Mouse (Mus musculus): ENCODE measurements around the gene Pcsk4. TPM values are rescaled to one million over a fixed set of nuclear protein-coding genes. Genes with fewer than 3 reads are reported as not detected.

The Pcsk4 gene
- total and polyA plus RNA-seq, 2 experiments from 2014 or later: 7.5 to 14.6 TPM

GRCm38 (mm10) chr10:80311560-80311959 is 17.7 kb downstream of the Pcsk4 start:
- H3K9ac ChIP-seq (replicated peaks; ENCODE audit: low read length, poor library complexity, severe bottlenecking): no peak overlapping the region
- H3K4me2 ChIP-seq (ENCODE audit: low read depth, low read length, poor library complexity, severe bottlenecking): no peak overlapping the region
- 88% methylated on average over 16 of the region's 16 CpGs for WGBS
- peaks cover 87% of the 10 kb centered on the region for H3K36me3 ChIP-seq (ENCODE audit: insufficient read depth, low read length)
- no peak overlapping the region for H3K4me3 ChIP-seq (ENCODE audit: low read depth, low read length)
- no peaks in the 10 kb centered on the region for H3K9me3 ChIP-seq (ENCODE audit: low read length)
- DNase-seq (ENCODE audit: low spot score) (no peak), ATAC-seq (ENCODE audit: low FRiP score) (0 out of 2 replicates have a peak, but pooled peaks have one; percentile 1)
- no peaks in the 10 kb centered on the region for H3K27me3 ChIP-seq (ENCODE audit: insufficient read depth, low read length)
- no peaks in the 10 kb centered on the region for H3K4me1 ChIP-seq (ENCODE audit: insufficient read depth, low read length)
- H3K27ac ChIP-seq (ENCODE audit: low read depth, low read length): no peak overlapping the region
- no peak for TF ChIP-seq CTCF (IDR thresholded peaks at IDR 0.05)

DNA sequence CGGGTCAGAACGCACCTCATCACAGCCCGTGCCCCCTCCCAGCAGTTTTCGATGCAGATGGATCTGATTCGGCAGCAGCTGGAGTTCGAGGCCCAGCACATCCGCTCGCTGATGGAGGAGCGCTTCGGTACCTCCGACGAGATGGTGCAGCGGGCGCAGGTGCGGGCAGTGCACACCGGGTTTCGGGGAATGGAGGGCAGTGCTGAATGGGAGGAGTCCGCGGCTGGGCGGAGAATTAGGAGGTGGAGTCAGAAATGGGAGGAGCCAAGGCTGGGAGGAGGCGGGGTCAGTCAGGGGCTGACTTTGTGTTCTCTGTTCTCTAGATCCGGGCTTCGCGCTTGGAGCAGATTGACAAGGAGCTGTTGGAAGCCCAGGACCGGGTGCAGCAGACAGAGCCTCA is 24.4 kb downstream of the Pcsk4 start:
- no peak overlapping the region; the same call in 1 of the 2 replicates for H3K27ac ChIP-seq (ENCODE audit: low read depth, low read length)
- TF ChIP-seq CTCF (IDR thresholded peaks at IDR 0.05): no peak
- H3K36me3 ChIP-seq (ENCODE audit: insufficient read depth, low read length): peaks cover 58% of the 10 kb centered on the region
- H3K9me3 ChIP-seq (ENCODE audit: low read length): no peaks in the 10 kb centered on the region
- 36% methylated on average over 25 of the region's 25 CpGs for WGBS
- peak overlapping the region; percentile 44; the same call in 1 of the 2 replicates for H3K9ac ChIP-seq (replicated peaks; ENCODE audit: low read length, poor library complexity, severe bottlenecking)
- ATAC-seq (ENCODE audit: low FRiP score) (no peak), DNase-seq (ENCODE audit: low spot score) (no peak)
- no peak overlapping the region for H3K4me3 ChIP-seq (ENCODE audit: low read depth, low read length)
- H3K27me3 ChIP-seq (ENCODE audit: insufficient read depth, low read length): no peaks in the 10 kb centered on the region
- no peak overlapping the region for H3K4me2 ChIP-seq (ENCODE audit: low read depth, low read length, poor library complexity, severe bottlenecking)
- peaks cover 24% of the 10 kb centered on the region for H3K4me1 ChIP-seq (ENCODE audit: insufficient read depth, low read length)

DNA sequence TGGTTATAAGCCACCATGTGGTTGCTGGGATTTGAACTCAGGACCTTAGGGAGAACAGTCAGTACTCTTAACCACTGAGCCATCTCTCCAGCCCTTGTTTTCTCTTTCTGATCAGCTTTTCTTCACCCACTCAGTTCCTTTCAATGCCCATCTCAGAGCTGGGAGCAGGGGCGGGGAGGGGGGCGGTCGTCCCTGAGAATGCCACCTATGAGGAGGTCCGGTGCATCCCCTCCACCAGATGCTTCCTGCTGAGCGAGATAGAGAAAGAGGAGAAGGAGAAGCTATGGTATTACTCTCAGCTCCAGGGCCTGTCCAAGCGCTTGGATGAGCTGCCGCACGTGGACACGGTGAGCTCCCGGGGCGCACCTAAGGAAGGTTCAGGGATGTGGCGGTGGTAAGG is 24.8 kb downstream of the Pcsk4 start:
- ATAC-seq (ENCODE audit: low FRiP score) (no peak), DNase-seq (ENCODE audit: low spot score) (no peak)
- H3K9ac ChIP-seq (replicated peaks; ENCODE audit: low read length, poor library complexity, severe bottlenecking): peak overlapping the region; percentile 44; the same call in 1 of the 2 replicates
- no peaks in the 10 kb centered on the region for H3K27me3 ChIP-seq (ENCODE audit: insufficient read depth, low read length)
- no peak overlapping the region for H3K4me3 ChIP-seq (ENCODE audit: low read depth, low read length)
- TF ChIP-seq CTCF (IDR thresholded peaks at IDR 0.05): no peak
- H3K36me3 ChIP-seq (ENCODE audit: insufficient read depth, low read length): peaks cover 57% of the 10 kb centered on the region
- H3K27ac ChIP-seq (ENCODE audit: low read depth, low read length): no peak overlapping the region; the same call in 1 of the 2 replicates
- peaks cover 24% of the 10 kb centered on the region for H3K4me1 ChIP-seq (ENCODE audit: insufficient read depth, low read length)
- H3K9me3 ChIP-seq (ENCODE audit: low read length): no peaks in the 10 kb centered on the region
- 47% methylated on average over 12 of the region's 12 CpGs for WGBS
- no peak overlapping the region for H3K4me2 ChIP-seq (ENCODE audit: low read depth, low read length, poor library complexity, severe bottlenecking)

- Histone ChIP-seq H3K4me3 (ENCODE audit: low read depth, low read length) (peak overlapping the region; percentile 58), H3K36me3 (ENCODE audit: insufficient read depth, low read length) (peaks cover 38% of the 10 kb centered on the region), H3K9ac (replicated peaks; ENCODE audit: low read length, poor library complexity, severe bottlenecking) (peak overlapping the region; percentile 91), H3K27ac (ENCODE audit: low read depth, low read length) (peak overlapping the region; percentile 100), H3K9me3 (ENCODE audit: low read length) (no peaks in the 10 kb centered on the region), H3K27me3 (ENCODE audit: insufficient read depth, low read length) (no peaks in the 10 kb centered on the region), H3K4me1 (ENCODE audit: insufficient read depth, low read length) (peaks cover 27% of the 10 kb centered on the region), H3K4me2 (ENCODE audit: low read depth, low read length, poor library complexity, severe bottlenecking) (peak overlapping the region; percentile 91)
- ATAC-seq (ENCODE audit: low FRiP score) (peak; percentile 12), DNase-seq (ENCODE audit: low spot score) (peak; percentile 93)
- no peak; the same call in 1 of the 2 replicates for TF ChIP-seq CTCF (IDR thresholded peaks at IDR 0.05)
- WGBS: 11% methylated on average over 9 of the region's 9 CpGs
Observed at GRCm38 (mm10) chr10:80302471-80302881, 26.8 kb downstream of the Pcsk4 start.

- Histone ChIP-seq H3K27ac (ENCODE audit: low read depth, low read length) (peak overlapping the region; percentile 100), H3K4me1 (ENCODE audit: insufficient read depth, low read length) (peaks cover 32% of the 10 kb centered on the region), H3K27me3 (ENCODE audit: insufficient read depth, low read length) (no peaks in the 10 kb centered on the region), H3K4me2 (ENCODE audit: low read depth, low read length, poor library complexity, severe bottlenecking) (peak overlapping the region; percentile 91), H3K9ac (replicated peaks; ENCODE audit: low read length, poor library complexity, severe bottlenecking) (peak overlapping the region; percentile 91), H3K36me3 (ENCODE audit: insufficient read depth, low read length) (peaks cover 34% of the 10 kb centered on the region), H3K9me3 (ENCODE audit: low read length) (no peaks in the 10 kb centered on the region), H3K4me3 (ENCODE audit: low read depth, low read length) (peak overlapping the region; percentile 58)
- TF ChIP-seq CTCF (IDR thresholded peaks at IDR 0.05): no peak
- no peak for DNase-seq (ENCODE audit: low spot score)
- 46% methylated on average over 5 of the region's 5 CpGs for WGBS
- ATAC-seq (ENCODE audit: low FRiP score): no peak
Observed at GRCm38 (mm10) chr10:80302082-80302355, 27.3 kb downstream of the Pcsk4 start.

DNA sequence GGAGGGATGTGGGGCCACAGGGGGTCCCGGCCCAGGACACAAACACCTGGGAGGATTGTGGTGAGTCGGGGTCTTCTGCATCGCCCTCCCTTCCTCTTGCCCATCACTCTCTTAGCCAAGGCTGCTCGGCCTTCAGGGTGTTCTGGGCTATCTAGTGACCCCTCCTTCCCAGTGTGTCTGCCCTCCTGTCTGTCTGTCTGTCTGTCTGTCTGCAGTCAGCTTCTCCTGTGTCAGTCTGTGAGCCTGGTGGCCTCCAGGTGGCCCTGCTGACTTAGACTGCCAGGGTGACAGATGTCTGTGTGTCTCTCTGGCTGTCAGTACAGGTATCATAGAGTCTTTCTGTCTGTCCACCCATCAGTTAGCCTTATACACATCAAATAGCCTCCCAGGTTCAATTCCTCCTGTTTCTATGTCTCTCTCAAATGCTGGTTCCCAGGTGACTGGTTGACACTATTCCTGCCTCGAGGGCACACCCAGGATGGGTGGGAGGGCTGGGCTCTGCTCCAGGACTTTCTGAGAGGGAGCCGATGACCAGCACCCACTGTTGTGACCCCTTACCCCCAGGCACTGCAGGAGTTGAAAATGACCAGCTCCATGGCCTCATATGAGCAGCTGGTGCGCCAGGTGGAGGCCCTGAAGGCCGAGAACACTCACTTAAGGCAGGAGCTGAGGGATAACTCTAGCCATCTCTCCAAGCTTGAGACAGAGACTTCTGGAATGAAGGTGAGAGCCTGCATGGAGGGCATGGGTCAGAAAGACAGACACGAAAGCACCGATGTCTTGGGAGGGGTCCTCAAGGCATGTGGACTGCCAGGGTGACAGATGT is 27.8 kb downstream of the Pcsk4 start:
- WGBS: 50% methylated on average over 10 of the region's 10 CpGs
- Histone ChIP-seq H3K27ac (ENCODE audit: low read depth, low read length) (peak overlapping the region; percentile 100), H3K4me2 (ENCODE audit: low read depth, low read length, poor library complexity, severe bottlenecking) (peak overlapping the region; percentile 91), H3K4me1 (ENCODE audit: insufficient read depth, low read length) (peaks cover 38% of the 10 kb centered on the region), H3K4me3 (ENCODE audit: low read depth, low read length) (peak overlapping the region; percentile 58), H3K27me3 (ENCODE audit: insufficient read depth, low read length) (no peaks in the 10 kb centered on the region), H3K36me3 (ENCODE audit: insufficient read depth, low read length) (peaks cover 28% of the 10 kb centered on the region), H3K9ac (replicated peaks; ENCODE audit: low read length, poor library complexity, severe bottlenecking) (peak overlapping the region; percentile 91), H3K9me3 (ENCODE audit: low read length) (no peaks in the 10 kb centered on the region)
- TF ChIP-seq CTCF (IDR thresholded peaks at IDR 0.05): peak; percentile 23
- DNase-seq (ENCODE audit: low spot score) (no peak), ATAC-seq (ENCODE audit: low FRiP score) (peak; percentile 0; the same call in 1 of the 2 replicates)

Data from midbrain, postnatal 0 days (tissue).